Mouse (Mus musculus) intestine, embryonic 14.5 days (tissue): ENCODE measurements at regions not wholly inside any gene's neighbourhood (a gene's known extent, or its start where the extent isn't known, plus 50 kb on each side); places are given as distances from the start of the nearest gene placed in this dataset.

Experiments
- ATAC-seq: fragments of 200-750 bp; cut with Nextera tagmentation; replicated peaks from 2 replicates; pipeline ENCODE4 v1.8.0; 2017; ENCODE audit warnings: low read depth, moderate number of reproducible peaks, moderate TSS enrichment, moderate library complexity; ENCODE audit not compliant: low FRiP score, low TSS enrichment
- DNase-seq: peaks from one replicate; pipeline ENCODE4 v3.0.0-alpha.2; 2018; ENCODE audit warnings: low spot score
- H3K27ac ChIP-seq: fragments of 300-500 bp; sonication (generic); 2 replicates; pipeline ENCODE4 v1.5.1; 2014; ENCODE audit warnings: low read depth, mild to moderate bottlenecking, control low read depth
- H3K27me3 ChIP-seq: fragments of 300-500 bp; sonication (generic); replicated peaks from 2 replicates; pipeline ENCODE4 v1.6.1; 2014; ENCODE audit warnings: low read length, control low read depth; ENCODE audit not compliant: control insufficient read depth, insufficient read depth
- H3K36me3 ChIP-seq: fragments of 300-500 bp; sonication (generic); 2 replicates; pipeline ENCODE4 v1.6.1; 2014; ENCODE audit warnings: low read length, control low read depth; ENCODE audit not compliant: control insufficient read depth, insufficient read depth
- H3K4me1 ChIP-seq: fragments of 300-500 bp; sonication (generic); replicated peaks from 2 replicates; pipeline ENCODE4 v1.6.1; 2014; ENCODE audit warnings: low read length, control low read depth, mixed read lengths; ENCODE audit not compliant: control insufficient read depth, insufficient read depth
- H3K4me2 ChIP-seq: fragments of 300-500 bp; sonication (generic); 2 replicates; pipeline ENCODE4 v1.6.1; 2014; ENCODE audit warnings: low read length
- H3K4me3 ChIP-seq: fragments of 300-500 bp; sonication (generic); 2 replicates; pipeline ENCODE4 v1.5.1; 2014; ENCODE audit warnings: low read depth, low read length, control low read depth, mixed read lengths
- H3K9ac ChIP-seq: fragments of 300-500 bp; sonication (generic); 2 replicates; pipeline ENCODE4 v1.6.1; 2014; ENCODE audit warnings: mild to moderate bottlenecking, low read length
- H3K9me3 ChIP-seq: fragments of 300-500 bp; sonication (generic); 2 replicates; pipeline ENCODE4 v1.6.1; 2016; ENCODE audit warnings: low read length, control low read depth; ENCODE audit not compliant: control insufficient read depth
- WGBS: fragments of 180-500 bp; shearing (Covaris S2); extraction: QIAGEN DNeasy Blood & Tissue Kit; methylation state at CpG from one replicate; pipeline ENCODE4 v1.1.7; 2014; 5-methylcytosine and 5-hydroxymethylcytosine counted together

- Histone ChIP-seq H3K4me3 (no peak overlapping the region), H3K27me3 (no peaks in the 10 kb centered on the region), H3K4me1 (no peaks in the 10 kb centered on the region), H3K9me3 (no peaks in the 10 kb centered on the region), H3K36me3 (no peaks in the 10 kb centered on the region), H3K27ac (no peak overlapping the region), H3K4me2 (no peak overlapping the region), H3K9ac (no peak overlapping the region)
- no peak for ATAC-seq
- DNase-seq, result no peak
- 35% methylated on average over 3 of the region's 3 CpGs for WGBS
These were observed 65.2 kb downstream of the Slc30a10 start for GRCm38 (mm10) chr1:185519811-185520210.

- DNase-seq, result no peak
- no peak overlapping the region for H3K9ac ChIP-seq
- no peak overlapping the region for H3K27ac ChIP-seq
- ATAC-seq, result no peak
- no peaks in the 10 kb centered on the region for H3K36me3 ChIP-seq
- no peaks in the 10 kb centered on the region for H3K27me3 ChIP-seq
- H3K9me3 ChIP-seq, result 0 out of 2 replicates have a peak, but pooled peaks cover 7% of the 10 kb centered on the region
- no peak overlapping the region for H3K4me2 ChIP-seq
- H3K4me1 ChIP-seq, result no peaks in the 10 kb centered on the region
- H3K4me3 ChIP-seq, result no peak overlapping the region
- 56% methylated on average over 10 of the region's 10 CpGs for WGBS
These were observed 69.4 kb downstream of the Slc30a10 start for GRCm38 (mm10) chr1:185524020-185524419.

- 94% methylated on average over 5 of the region's 5 CpGs for WGBS
- H3K9me3 ChIP-seq, result no peaks in the 10 kb centered on the region
- H3K4me3 ChIP-seq, result no peak overlapping the region
- no peak overlapping the region for H3K9ac ChIP-seq
- H3K4me1 ChIP-seq, result no peaks in the 10 kb centered on the region
- ATAC-seq (no peak), DNase-seq (no peak)
- H3K4me2 ChIP-seq, result no peak overlapping the region
- no peak overlapping the region for H3K27ac ChIP-seq
- H3K36me3 ChIP-seq, result no peaks in the 10 kb centered on the region
- no peaks in the 10 kb centered on the region for H3K27me3 ChIP-seq
These were observed 78.8 kb downstream of the Slc30a10 start for GRCm38 (mm10) chr1:185533471-185533870.

GRCm38 (mm10) chr1:185534129-185534528, 79.5 kb downstream of the Slc30a10 start:
- no peaks in the 10 kb centered on the region for H3K27me3 ChIP-seq
- no peak for ATAC-seq
- no peak for DNase-seq

GRCm38 (mm10) chr1:185535321-185535720, 80.7 kb downstream of the Slc30a10 start:
- H3K4me2 ChIP-seq, result no peak overlapping the region
- ATAC-seq (no peak), DNase-seq (no peak)
- H3K9ac ChIP-seq, result no peak overlapping the region
- H3K27me3 ChIP-seq, result no peaks in the 10 kb centered on the region
- no peak overlapping the region for H3K27ac ChIP-seq
- no peaks in the 10 kb centered on the region for H3K36me3 ChIP-seq
- H3K4me1 ChIP-seq, result no peaks in the 10 kb centered on the region
- no peak overlapping the region for H3K4me3 ChIP-seq
- WGBS, result 76% methylated on average over 6 of the region's 6 CpGs
- no peaks in the 10 kb centered on the region for H3K9me3 ChIP-seq

More at GRCm38 (mm10) chr1:185534129-185534528, 79.5 kb downstream of the Slc30a10 start:
- H3K4me2 ChIP-seq, result no peak overlapping the region
- no peak overlapping the region for H3K9ac ChIP-seq
- no peak overlapping the region for H3K4me3 ChIP-seq
- H3K27ac ChIP-seq, result no peak overlapping the region
- WGBS, result 91% methylated on average over 1 of the region's 1 CpGs
- H3K4me1 ChIP-seq, result no peaks in the 10 kb centered on the region
- H3K9me3 ChIP-seq, result no peaks in the 10 kb centered on the region
- H3K36me3 ChIP-seq, result no peaks in the 10 kb centered on the region

- Histone ChIP-seq H3K36me3 (no peaks in the 10 kb centered on the region), H3K4me3 (no peak overlapping the region), H3K4me2 (no peak overlapping the region), H3K27me3 (no peaks in the 10 kb centered on the region), H3K4me1 (no peaks in the 10 kb centered on the region), H3K9me3 (no peaks in the 10 kb centered on the region), H3K9ac (no peak overlapping the region), H3K27ac (no peak overlapping the region)
- no peak for ATAC-seq
- WGBS, result 96% methylated on average over 4 of the region's 4 CpGs
- no peak for DNase-seq
These were observed 82.6 kb downstream of the Slc30a10 start for GRCm38 (mm10) chr1:185537236-185537635.

- Histone ChIP-seq H3K27me3 (no peaks in the 10 kb centered on the region), H3K4me2 (no peak overlapping the region), H3K36me3 (no peaks in the 10 kb centered on the region), H3K4me3 (no peak overlapping the region), H3K4me1 (no peaks in the 10 kb centered on the region), H3K27ac (no peak overlapping the region), H3K9ac (no peak overlapping the region), H3K9me3 (no peaks in the 10 kb centered on the region)
- DNase-seq (no peak), ATAC-seq (no peak)
- 44% methylated on average over 1 of the region's 1 CpGs for WGBS
These were observed 84.8 kb downstream of the Slc30a10 start for GRCm38 (mm10) chr1:185539458-185539857.

GRCm38 (mm10) chr1:185546346-185546745, 91.7 kb downstream of the Slc30a10 start:
- ATAC-seq (no peak), DNase-seq (peak; percentile 57)
- Histone ChIP-seq H3K36me3 (no peaks in the 10 kb centered on the region), H3K9ac (no peak overlapping the region), H3K4me3 (no peak overlapping the region), H3K4me1 (no peaks in the 10 kb centered on the region), H3K4me2 (no peak overlapping the region), H3K27ac (no peak overlapping the region), H3K27me3 (no peaks in the 10 kb centered on the region), H3K9me3 (no peaks in the 10 kb centered on the region)

- Histone ChIP-seq H3K4me2 (no peak overlapping the region), H3K4me1 (no peaks in the 10 kb centered on the region), H3K36me3 (no peaks in the 10 kb centered on the region), H3K27ac (no peak overlapping the region), H3K27me3 (no peaks in the 10 kb centered on the region), H3K4me3 (no peak overlapping the region), H3K9ac (no peak overlapping the region), H3K9me3 (no peaks in the 10 kb centered on the region)
- ATAC-seq (no peak), DNase-seq (no peak)
- 52% methylated on average over 9 of the region's 9 CpGs for WGBS
These were observed 118.3 kb downstream of the Slc30a10 start for GRCm38 (mm10) chr1:185572761-185573530.
